Mouse (Mus musculus) kidney, postnatal 10 days (tissue): Measurements from ENCODE around the gene Gmppb.
A peak's percentile ranks its signal among the peaks of the same experiment; 100 is the strongest.
"Not testable (repeated sequence)": the region's sequence is repeated elsewhere in the genome, so short reads cannot be mapped to it uniquely, and the experiment has no call there.

ENCODE experiments used
- DNase-seq: peaks from one replicate; pipeline ENCODE4 v3.0.0; 2021; ENCODE audit warnings: mixed read lengths

Gene Gmppb

DNA sequence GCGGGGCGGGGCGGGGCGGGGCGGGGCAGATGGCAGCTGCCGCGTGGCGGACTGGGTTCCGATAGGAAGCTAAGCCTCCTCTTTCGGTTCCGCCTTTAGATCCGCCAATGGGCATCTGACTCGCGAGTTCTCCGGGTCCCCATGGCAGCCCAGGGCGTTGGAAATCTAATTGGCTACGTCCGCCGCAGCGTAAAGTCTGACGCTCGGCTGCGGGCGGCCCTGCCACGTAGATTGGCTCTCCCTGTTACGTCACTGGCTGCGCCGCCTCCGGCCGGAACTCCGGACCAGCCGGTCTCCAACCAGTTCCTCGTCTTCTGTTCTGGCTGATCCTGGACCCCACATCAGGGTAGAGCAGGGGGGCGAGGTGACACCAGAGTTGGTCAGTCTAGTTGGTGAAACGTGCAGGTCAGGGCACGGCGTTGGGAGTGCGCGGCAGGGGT is at the start of gene Gmppb:
Gene Gmppb (plus strand): TSS at position 227 of the 440 bp plus-strand sequence.
- DNase-seq, result peak; percentile 98

- DNase-seq, result peak; percentile 100
These were observed 46.9 kb upstream of the Gmppb start, which contains the start of gene Ip6k1 for GRCm38 (mm10) chr9:108001922-108002770. TSS of gene Ip6k1 (plus strand) at chr9:108002501.

DNA sequence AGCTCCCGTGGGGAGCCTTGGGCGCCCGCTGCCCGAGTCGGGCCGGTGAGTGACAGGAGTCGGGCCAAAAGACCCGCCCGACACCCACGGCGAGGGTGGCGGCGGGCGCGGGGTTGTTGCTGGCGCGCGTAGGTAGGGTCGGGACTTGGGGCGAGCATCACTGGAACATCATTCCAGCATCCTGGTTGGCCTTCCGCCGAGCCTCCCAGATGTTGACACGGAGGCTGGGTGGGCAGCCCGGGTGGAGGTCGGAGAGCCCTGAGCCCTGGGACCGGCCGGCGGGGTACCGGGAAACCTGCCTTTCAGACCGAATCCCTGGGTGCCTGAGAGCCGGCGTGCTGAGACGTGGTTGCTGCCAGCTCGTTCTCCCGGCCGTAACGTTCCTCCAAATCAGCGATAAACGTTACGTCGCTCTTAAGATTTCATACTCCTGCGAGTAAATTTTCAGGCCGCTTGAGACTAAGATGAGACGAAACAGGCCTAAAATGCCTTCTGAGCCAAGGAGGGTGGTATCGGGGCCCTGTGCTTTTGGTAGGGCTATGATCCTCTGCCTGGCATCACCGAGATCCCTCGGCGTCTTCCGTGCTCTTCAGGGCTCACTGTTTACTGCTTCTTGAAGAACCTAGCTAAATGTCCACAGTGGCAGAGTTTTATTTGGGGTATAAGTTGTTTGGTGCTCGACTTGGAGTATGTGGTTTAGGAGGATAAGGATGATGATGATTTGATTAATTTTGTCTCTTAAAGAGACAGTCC is 46.1 kb upstream of the Gmppb start:
- DNase-seq, result no peak

GRCm38 (mm10) chr9:108003531-108003890 is 45.5 kb upstream of the Gmppb start:
- no peak for DNase-seq

DNA sequence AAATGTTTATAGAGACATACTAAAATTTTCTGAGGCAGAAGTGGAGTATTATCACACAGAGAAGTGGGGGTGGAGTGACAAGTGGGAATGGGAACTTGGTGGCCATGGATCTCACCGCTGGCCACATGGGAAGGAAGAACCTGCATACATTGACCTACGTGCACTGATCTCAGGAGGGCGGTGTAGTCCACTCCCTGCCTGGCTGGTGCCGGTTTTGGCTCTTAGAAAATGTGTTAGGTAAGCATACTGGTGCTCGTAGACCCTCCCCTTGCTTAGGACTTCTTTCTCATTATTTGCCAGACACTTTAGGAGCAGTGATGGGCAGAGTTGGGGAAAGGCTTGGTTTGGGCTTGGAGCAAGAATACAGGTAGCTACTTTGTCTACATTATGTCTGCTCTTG is 41.0 kb upstream of the Gmppb start:
- no peak for DNase-seq

DNA sequence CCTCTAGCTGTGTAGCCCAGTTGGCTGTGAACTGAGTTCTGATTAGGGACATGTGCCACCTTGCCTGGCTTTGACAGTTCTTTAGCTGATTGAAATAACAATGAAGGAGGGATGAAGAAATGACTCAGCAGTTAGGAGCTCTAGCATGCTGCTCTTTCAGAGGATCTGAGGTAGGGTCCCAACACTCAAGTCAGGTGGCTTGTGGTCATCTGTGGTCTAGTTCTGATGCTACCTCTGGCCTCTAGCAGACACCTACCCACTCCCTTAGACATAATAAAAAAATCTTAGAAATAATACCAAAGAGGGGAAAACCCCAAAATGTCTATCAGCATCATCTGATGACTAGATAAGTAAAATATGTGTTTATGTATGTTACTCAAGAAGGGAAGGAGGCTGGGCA is 38.7 kb upstream of the Gmppb start:
- DNase-seq, result no peak

- not testable (repeated sequence) for DNase-seq
These were observed 35.5 kb upstream of the Gmppb start for GRCm38 (mm10) chr9:108013577-108013976.

DNA sequence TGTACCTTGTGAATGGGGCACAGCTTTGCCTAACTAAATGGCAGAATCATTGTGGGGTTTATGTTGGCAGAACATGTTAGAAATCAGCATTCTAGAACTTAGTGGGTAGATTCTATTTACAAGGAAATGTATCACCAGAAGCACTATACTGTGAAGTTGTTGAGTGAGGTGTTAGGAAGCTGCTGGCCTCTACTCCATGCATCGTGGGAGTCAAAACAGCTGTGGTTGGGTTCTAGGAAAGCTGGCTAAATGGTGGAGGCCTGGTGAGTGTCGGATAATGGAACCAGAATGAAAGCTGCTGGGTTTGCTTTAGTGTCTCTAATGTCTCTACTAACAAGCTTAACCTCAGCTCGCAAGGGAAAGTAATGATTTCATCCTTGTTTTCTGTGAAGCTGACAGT is 31.9 kb upstream of the Gmppb start:
- DNase-seq, result no peak

DNA sequence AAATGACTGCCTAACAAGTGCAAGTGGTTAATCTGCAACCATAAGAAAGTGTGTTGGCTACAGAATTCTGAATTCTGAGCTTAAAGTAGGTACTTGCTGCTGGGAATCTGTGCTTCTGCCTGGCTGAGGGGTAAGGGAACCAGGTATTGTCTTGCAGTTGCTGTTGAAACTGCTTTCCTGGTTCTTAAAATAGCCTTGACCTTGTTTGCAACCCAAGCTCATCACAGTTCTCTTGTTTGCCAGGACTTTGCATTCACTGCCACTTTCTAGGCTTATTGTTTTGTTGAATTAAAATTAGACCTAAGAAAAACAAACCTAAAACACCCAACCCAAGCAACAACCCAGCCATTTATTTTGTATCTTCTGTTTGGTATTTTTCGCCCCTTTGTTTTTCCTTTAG is 28.3 kb upstream of the Gmppb start:
- DNase-seq, result no peak

DNA sequence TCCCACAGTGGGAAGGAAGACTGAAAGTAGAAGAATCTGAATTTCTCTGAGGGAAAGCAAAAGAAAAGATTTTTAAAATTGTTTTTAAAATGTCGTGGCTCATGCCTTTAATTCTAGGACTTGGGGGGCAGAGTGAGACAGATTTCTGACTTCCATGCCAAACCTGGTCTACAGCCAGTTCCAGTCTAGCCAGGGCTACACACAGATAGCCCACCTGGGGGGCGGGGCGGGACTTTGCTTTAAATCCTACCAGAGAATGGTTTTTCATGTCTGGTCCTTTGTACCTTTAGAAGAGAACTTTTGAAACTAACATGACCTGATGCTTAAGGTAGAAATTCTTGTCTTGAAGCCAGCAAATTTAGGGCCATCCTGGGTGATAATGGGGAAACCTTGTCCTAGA is 25.8 kb upstream of the Gmppb start:
- DNase-seq, result no peak

DNA sequence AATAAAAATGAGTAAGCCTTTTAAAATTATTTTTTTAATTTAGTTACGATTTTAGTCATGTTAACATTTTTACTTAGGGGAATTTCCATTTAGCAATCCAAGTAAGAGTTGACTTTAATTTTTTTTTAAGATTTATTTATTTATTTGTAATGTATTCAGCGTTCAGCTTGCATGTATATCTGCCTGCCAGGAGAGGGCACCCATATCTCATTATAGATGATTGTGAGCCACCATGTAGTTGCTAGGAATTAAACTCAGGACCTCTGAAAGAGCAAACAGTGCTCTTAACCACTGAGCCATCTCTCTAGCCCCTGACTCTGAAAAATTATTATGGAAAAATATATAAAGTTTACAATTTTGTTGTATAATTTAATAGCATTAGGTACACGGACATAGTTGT is 22.5 kb upstream of the Gmppb start:
- DNase-seq, result no peak

- no peak for DNase-seq
These were observed 21.2 kb upstream of the Gmppb start for GRCm38 (mm10) chr9:108027867-108028266.

DNA sequence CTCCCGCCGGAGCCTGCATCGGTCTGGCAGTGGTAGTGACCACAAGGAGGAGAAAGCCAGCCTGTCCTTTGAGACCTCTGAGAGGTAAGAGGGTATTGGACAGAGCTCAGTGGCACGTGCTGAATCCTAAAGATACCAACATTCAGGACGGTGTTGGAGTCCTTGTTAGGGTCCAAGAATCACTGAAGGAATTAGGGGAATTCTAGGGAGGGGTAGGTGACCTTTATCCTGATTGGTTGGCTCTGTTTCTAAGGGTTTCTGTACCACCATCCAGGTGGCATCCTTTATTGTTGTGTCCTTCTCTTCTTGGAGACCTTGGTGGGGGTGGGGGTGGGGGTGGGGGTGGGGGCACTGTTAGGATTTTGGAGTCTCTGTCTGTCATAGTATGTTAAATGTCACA is 16.9 kb upstream of the Gmppb start:
- DNase-seq, result no peak

- peak; percentile 13 for DNase-seq
These were observed 13.5 kb upstream of the Gmppb start for GRCm38 (mm10) chr9:108035331-108036156.

DNA sequence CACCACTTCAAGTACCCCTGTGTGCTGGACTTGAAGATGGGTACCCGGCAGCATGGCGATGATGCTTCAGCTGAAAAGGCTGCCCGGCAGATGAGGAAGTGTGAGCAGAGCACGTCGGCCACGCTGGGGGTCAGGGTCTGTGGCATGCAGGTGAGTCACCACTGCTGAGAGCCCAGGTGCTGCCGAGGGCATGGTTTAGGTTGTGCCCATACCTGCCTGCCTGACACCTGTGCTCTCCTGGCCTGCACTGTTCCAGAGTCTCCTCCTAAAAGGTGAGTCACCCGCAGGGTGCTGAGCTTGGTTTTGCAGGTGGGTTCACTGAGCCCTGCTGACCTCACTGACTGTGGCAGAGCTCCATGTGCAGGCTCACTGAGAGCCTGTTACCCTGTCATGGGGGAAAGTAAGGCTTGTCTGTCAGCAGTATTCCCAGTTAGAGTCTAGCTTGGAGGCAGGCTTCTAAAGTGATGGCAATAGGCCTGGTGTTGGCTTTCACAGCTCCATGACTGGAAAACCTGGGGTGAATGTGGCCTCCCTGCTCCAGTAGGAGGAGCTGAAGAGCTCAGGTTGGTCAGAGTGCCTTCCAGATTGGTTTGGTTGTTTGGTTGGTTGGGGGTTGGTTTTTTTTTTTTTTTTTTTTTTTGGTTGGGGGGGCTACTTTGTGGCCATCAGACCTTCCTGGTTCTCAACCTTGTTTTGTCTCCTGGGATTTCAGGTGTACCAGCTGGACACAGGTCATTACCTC is 4.1 kb upstream of the Gmppb start:
- DNase-seq, result peak; percentile 14

GRCm38 (mm10) chr9:108046582-108046981 is 2.5 kb upstream of the Gmppb start:
- DNase-seq, result peak; percentile 18

DNA sequence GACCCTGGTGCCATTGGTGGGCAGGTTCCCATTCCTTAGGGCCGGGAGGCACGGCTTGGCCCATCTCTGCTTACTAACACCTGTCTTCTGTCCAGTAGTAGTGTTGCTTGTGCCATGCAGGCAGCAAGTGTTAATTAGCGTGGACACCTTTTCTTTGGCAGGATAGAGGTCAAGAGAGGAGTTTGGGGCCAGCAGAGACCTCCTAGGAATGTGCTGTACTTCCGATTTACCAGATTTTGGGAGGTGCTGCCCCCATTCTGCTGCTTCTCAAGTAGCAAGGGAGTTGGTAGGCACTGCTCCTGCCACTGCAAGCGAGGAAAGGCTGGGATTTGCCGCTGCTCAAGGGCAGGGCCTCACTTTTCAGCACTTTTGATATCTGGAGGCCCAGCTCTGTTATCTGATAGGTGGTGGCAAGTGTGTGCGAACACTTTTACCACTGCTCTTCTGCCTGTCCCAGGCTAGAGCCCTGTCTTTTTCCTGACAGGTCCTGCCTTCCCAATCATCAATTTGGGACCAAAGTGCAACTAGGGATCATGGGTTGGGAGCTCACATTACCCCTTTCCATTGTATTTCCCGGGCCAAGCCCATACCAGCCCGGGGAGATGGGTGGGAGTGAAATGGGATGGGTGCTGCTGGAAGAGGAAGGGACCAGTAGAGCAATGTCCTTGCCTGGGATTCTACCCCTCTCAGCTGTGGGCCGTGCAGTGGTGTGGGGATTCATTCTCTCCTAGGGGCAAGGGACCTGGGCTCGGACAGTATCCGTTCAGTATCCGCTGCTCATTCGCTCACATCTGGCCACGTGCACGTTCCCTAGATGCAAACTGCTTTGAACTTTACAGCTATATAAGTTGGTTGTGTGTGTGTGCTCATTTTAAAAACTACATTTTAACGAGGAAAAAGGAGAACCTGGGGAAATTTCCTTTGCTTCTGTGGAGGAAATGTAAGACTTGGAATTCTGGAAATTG is 1.2 kb upstream of the Gmppb start:
- DNase-seq, result peak; percentile 5

- no peak for DNase-seq
These were observed 481 bp upstream of the Gmppb start for GRCm38 (mm10) chr9:108048566-108048955.

- no peak for DNase-seq
These were observed 664 bp downstream of the Gmppb start for GRCm38 (mm10) chr9:108049561-108050251.

DNA sequence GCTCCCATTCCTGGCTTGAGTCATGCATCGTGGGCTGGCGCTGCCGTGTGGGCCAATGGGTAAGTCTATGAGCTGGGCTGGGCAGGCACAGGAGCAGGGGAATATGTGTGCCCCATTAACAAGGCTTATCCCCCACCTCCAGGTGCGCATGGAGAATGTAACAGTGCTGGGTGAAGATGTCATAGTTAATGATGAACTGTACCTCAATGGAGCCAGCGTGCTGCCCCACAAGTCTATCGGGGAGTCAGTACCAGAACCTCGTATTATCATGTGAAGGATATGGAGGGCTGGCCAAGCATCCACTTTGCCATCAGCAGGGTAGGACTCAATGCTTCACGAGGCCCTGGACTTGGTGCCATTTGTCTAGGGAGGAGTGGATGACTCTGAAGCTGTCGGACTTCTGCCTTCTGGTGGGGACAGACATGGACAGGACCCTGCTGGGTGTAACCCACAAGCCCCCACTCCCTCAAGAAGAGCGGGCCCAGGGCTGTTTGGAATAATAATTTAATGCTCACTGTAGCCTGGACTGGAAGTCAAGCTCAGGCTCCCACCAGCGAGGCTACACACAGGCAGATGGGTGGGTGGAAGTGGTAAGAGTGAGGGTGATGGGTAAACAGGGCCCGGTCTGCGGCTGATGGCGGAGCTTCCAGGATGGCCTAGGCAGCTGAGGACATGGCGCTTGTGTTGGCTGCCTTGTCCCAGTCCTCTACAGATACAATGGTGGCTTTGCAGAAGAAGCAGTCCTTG is 2.3 kb downstream of the Gmppb start:
- no peak for DNase-seq
